Mouse (Mus musculus) brain, embryonic 14.5 days (tissue): Measurements from ENCODE around the gene Mapk8ip1.

Experiments used
- CTCF ChIP-seq: fragments of 200-500 bp; IDR thresholded peaks from 2 replicates; pipeline ENCODE4 v1.5.1; 2012; ENCODE audit warnings: inconsistent platforms, mild to moderate bottlenecking, moderate library complexity, borderline replicate concordance; ENCODE audit not compliant: insufficient read depth, insufficient read length; ENCODE audit errors: extremely low read depth
- POLR2A ChIP-seq: fragments of 200-500 bp; IDR thresholded peaks from 2 replicates; pipeline ENCODE4 v1.6.1; 2012; ENCODE audit warnings: mild to moderate bottlenecking, inconsistent platforms, borderline replicate concordance; ENCODE audit not compliant: poor library complexity, insufficient read depth, insufficient read length, severe bottlenecking; ENCODE audit errors: extremely low read depth

DNA sequence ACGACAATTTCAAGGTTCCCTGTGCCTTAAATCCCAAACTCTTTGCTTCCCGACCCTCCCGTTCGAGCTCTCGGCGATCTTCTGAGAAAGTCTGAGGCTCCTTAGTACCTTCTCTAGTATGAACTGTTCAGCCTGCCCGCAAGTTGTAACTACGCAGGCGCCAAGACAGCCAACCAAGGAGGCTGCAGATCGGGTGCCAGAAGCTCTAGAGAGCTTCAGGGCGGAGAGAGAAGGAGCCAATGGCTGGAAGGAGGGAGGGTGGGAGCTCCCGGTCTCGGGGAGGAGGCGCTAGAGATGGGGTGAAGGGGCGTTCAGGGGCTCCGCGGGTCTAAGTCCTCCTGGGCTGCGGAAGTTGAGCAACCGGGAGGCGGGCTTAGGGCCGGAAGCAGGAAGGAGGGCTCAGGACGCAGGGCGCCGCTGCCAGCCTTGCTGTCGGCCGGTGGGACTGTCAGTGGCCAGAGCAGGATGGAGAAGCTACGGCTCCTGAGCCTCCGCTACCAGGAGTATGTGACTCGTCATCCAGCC lies 25.9 kb downstream of the Mapk8ip1 start:
- TF ChIP-seq POLR2A, result peak; percentile 60; the same call in 1 of the 2 replicates
- TF ChIP-seq CTCF, result no peak
